Mouse (Mus musculus) heart, postnatal 4 days (tissue): Measurements from ENCODE around the gene Ncoa3. TPM values are rescaled to one million over a fixed set of nuclear protein-coding genes. Genes with fewer than 3 reads are reported as not detected.
A peak's percentile ranks its signal among the peaks of the same experiment; 100 is the strongest.

Experiments
- DNase-seq: peaks from one replicate; pipeline ENCODE4 v3.0.0; 2021
- total RNA-seq, 2 experiments: library from RNA; stranded (reverse); gene quantifications; 2 replicates each; pipeline ENCODE4 v1.2.3; 2021

The Ncoa3 gene
- total RNA-seq, 2 experiments from 2014 or later: 21.2 to 23.2 TPM

GRCm38 (mm10) chr2:165970767-165971166 lies 21.7 kb upstream of the Ncoa3 start:
- no peak for DNase-seq

- DNase-seq: no peak
These were observed 18.1 kb upstream of the Ncoa3 start for GRCm38 (mm10) chr2:165974383-165974782.

GRCm38 (mm10) chr2:165976186-165976585 lies 16.2 kb upstream of the Ncoa3 start:
- no peak for DNase-seq

- DNase-seq: no peak
These were observed 15.6 kb upstream of the Ncoa3 start for GRCm38 (mm10) chr2:165976874-165977273.

- DNase-seq: no peak
These were observed 14.3 kb upstream of the Ncoa3 start for GRCm38 (mm10) chr2:165978119-165978518.

- DNase-seq: no peak
These were observed 11.0 kb upstream of the Ncoa3 start for GRCm38 (mm10) chr2:165981248-165981977.

- peak; percentile 64 for DNase-seq
These were observed 9.7 kb upstream of the Ncoa3 start for GRCm38 (mm10) chr2:165982512-165983389.

GRCm38 (mm10) chr2:165984318-165984717 lies 8.1 kb upstream of the Ncoa3 start:
- DNase-seq: no peak

GRCm38 (mm10) chr2:165984891-165985290 lies 7.5 kb upstream of the Ncoa3 start:
- no peak for DNase-seq

- DNase-seq: no peak
These were observed 6.9 kb upstream of the Ncoa3 start for GRCm38 (mm10) chr2:165985581-165985980.

- DNase-seq: peak; percentile 77
These were observed 5.4 kb upstream of the Ncoa3 start for GRCm38 (mm10) chr2:165986921-165987453.

- DNase-seq: peak; percentile 27
These were observed 901 bp downstream of the Ncoa3 start for GRCm38 (mm10) chr2:165993173-165993900.

GRCm38 (mm10) chr2:165994341-165994740 lies 1.9 kb downstream of the Ncoa3 start:
- no peak for DNase-seq

- no peak for DNase-seq
These were observed 3.3 kb downstream of the Ncoa3 start for GRCm38 (mm10) chr2:165995711-165996110.

- no peak for DNase-seq
These were observed 3.7 kb downstream of the Ncoa3 start for GRCm38 (mm10) chr2:165996130-165996529.

- no peak for DNase-seq
These were observed 5.0 kb downstream of the Ncoa3 start for GRCm38 (mm10) chr2:165997256-165997967.

GRCm38 (mm10) chr2:165998969-165999368 lies 6.5 kb downstream of the Ncoa3 start:
- no peak for DNase-seq

- peak; percentile 52 for DNase-seq
These were observed 7.4 kb downstream of the Ncoa3 start for GRCm38 (mm10) chr2:165999790-166000189.

GRCm38 (mm10) chr2:166000242-166000641 lies 7.8 kb downstream of the Ncoa3 start:
- DNase-seq: no peak

- DNase-seq: no peak
These were observed 8.3 kb downstream of the Ncoa3 start for GRCm38 (mm10) chr2:166000769-166001168.

- DNase-seq: no peak
These were observed 8.9 kb downstream of the Ncoa3 start for GRCm38 (mm10) chr2:166001362-166001761.

- no peak for DNase-seq
These were observed 9.3 kb downstream of the Ncoa3 start for GRCm38 (mm10) chr2:166001768-166002167.
